Mouse (Mus musculus): Measurements from ENCODE around the gene Wwox. TPM values are rescaled to one million over a fixed set of nuclear protein-coding genes. Genes with fewer than 3 reads are reported as not detected.

Gene Wwox
- polyA plus RNA-seq, 1 experiment from 2014 or later: 11.6 TPM

DNA sequence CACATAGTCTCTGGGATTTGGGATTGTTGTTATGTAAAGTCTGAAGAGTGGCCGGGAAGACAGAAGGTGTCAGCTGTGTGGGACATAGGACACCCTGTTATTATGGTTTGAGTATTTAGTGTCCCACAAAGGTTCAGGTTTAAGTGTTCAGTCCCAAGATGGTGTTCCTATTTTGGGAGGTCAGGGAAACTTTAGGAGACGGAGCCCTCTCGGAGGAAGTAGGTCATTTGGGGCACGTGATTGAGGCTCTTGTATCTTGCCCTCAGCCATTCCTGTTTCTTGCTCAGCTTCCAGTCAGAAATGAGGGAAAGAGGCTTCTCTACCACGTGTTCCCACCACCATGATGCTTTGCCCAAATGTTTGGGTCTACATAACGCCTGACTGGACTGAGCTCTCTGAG is 524.8 kb downstream of the Wwox start:
- Histone ChIP-seq H3K9me3 (ENCODE audit: low read length) (no peaks in the 10 kb centered on the region), H3K4me2 (replicated peaks; ENCODE audit: low read depth, low read length) (no peak overlapping the region), H3K4me3 (ENCODE audit: low read depth, low read length) (no peak overlapping the region), H3K36me3 (ENCODE audit: insufficient read depth, low read length) (no peaks in the 10 kb centered on the region), H3K27ac (ENCODE audit: low read length) (no peak overlapping the region), H3K27me3 (replicated peaks; ENCODE audit: insufficient read depth, low read length) (no peaks in the 10 kb centered on the region), H3K9ac (replicated peaks; ENCODE audit: low read depth) (no peak overlapping the region), H3K4me1 (ENCODE audit: insufficient read depth, low read depth, low read length) (no peaks in the 10 kb centered on the region)
- 92% methylated on average over 6 of the region's 6 CpGs for WGBS
- DNase-seq (ENCODE audit: low spot score) (no peak), ATAC-seq (no peak)
- TF ChIP-seq CTCF (IDR thresholded peaks at IDR 0.05): no peak
- no peak for TF ChIP-seq EP300 (IDR thresholded peaks at IDR 0.05)

DNA sequence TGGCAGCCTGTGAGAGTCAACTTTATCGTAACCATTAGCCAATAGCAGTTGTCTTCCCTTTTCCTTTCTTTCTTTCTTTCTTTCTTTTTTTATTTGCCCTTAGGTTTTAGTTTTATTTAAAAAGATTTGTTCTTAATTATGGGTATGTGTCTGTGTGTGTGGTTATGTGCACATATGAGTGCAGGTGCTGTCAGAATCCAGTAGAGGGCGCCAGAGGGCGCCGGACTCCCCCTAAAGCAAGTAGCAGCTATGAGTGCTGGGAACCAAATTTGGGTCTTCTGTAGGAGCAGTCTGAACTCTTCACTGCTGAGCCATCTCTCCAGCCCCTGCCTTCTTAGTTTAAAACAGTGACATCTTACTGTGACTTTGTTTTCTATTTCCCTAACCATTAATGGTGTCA is 529.4 kb downstream of the Wwox start:
- H3K4me3 ChIP-seq (ENCODE audit: low read depth, low read length): no peak overlapping the region
- TF ChIP-seq EP300 (IDR thresholded peaks at IDR 0.05) (no peak), CTCF (IDR thresholded peaks at IDR 0.05) (peak; percentile 28)
- H3K4me1 ChIP-seq (ENCODE audit: insufficient read depth, low read depth, low read length): no peaks in the 10 kb centered on the region; the same call in 1 of the 2 replicates
- no peaks in the 10 kb centered on the region for H3K27me3 ChIP-seq (replicated peaks; ENCODE audit: insufficient read depth, low read length)
- H3K9ac ChIP-seq (replicated peaks; ENCODE audit: low read depth): no peak overlapping the region
- no peak for ATAC-seq
- no peak for DNase-seq (ENCODE audit: low spot score)
- no peak overlapping the region for H3K27ac ChIP-seq (ENCODE audit: low read length)
- WGBS: 85% methylated on average over 4 of the region's 4 CpGs
- H3K4me2 ChIP-seq (replicated peaks; ENCODE audit: low read depth, low read length): no peak overlapping the region
- no peaks in the 10 kb centered on the region for H3K36me3 ChIP-seq (ENCODE audit: insufficient read depth, low read length)
- H3K9me3 ChIP-seq (ENCODE audit: low read length): no peaks in the 10 kb centered on the region

DNA sequence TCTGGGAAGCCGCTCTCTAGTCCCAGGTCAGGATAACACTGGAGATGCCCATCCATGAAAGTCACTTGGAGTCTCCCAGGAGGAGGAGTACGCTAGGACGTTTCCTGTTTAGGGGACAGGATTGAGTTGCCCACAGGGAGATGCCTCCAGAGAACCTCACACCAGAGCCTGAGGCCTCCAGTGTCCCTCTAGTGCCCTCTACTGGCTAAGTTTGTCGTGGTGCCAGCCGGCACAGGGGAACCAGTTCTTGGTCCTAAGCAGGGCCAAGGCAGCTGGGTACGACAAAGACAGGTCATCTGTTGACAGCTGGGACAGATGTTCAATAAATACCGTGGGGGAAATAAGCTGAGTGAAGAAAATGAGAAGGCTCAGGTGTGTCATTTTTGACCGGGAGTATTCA is 531.9 kb downstream of the Wwox start:
- TF ChIP-seq EP300 (IDR thresholded peaks at IDR 0.05): no peak
- peak; percentile 97 for TF ChIP-seq CTCF (IDR thresholded peaks at IDR 0.05)

DNA sequence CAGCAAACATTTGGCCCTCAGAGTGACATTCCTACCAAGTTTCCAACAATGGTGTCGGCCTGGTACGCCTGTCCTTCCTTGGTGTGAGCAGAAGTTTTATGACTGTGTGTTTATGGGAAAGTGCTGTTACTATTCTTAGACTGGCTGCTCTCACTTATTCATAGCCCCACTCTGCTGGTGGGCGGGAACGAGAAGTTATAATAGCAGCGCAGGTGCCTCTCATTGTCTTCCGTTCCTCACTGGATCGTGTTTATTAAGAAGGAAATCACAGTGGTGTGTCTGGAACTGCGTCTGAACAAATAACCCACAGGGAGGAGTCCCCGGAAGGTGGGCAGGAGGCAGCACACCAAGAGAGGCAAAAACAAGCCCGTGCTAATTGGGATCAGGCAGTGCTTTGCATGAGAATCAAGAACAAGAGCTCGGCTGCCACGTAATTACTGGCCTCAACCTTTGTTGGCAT is 533.6 kb downstream of the Wwox start:
- 39% methylated on average over 12 of the region's 12 CpGs for WGBS
- H3K4me1 ChIP-seq (ENCODE audit: insufficient read depth, low read depth, low read length): no peaks in the 10 kb centered on the region; the same call in 1 of the 2 replicates
- H3K27ac ChIP-seq (ENCODE audit: low read length): no peak overlapping the region

More for the DNA sequence above, 531.9 kb downstream of the Wwox start:
- Histone ChIP-seq H3K4me3 (ENCODE audit: low read depth, low read length) (no peak overlapping the region), H3K9ac (replicated peaks; ENCODE audit: low read depth) (no peak overlapping the region), H3K36me3 (ENCODE audit: insufficient read depth, low read length) (no peaks in the 10 kb centered on the region), H3K4me2 (replicated peaks; ENCODE audit: low read depth, low read length) (no peak overlapping the region), H3K4me1 (ENCODE audit: insufficient read depth, low read depth, low read length) (no peaks in the 10 kb centered on the region; the same call in 1 of the 2 replicates), H3K9me3 (ENCODE audit: low read length) (no peaks in the 10 kb centered on the region), H3K27ac (ENCODE audit: low read length) (no peak overlapping the region), H3K27me3 (replicated peaks; ENCODE audit: insufficient read depth, low read length) (no peaks in the 10 kb centered on the region)
- ATAC-seq: peak; percentile 86
- 35% methylated on average over 8 of the region's 8 CpGs for WGBS
- DNase-seq (ENCODE audit: low spot score): peak; percentile 81

DNA sequence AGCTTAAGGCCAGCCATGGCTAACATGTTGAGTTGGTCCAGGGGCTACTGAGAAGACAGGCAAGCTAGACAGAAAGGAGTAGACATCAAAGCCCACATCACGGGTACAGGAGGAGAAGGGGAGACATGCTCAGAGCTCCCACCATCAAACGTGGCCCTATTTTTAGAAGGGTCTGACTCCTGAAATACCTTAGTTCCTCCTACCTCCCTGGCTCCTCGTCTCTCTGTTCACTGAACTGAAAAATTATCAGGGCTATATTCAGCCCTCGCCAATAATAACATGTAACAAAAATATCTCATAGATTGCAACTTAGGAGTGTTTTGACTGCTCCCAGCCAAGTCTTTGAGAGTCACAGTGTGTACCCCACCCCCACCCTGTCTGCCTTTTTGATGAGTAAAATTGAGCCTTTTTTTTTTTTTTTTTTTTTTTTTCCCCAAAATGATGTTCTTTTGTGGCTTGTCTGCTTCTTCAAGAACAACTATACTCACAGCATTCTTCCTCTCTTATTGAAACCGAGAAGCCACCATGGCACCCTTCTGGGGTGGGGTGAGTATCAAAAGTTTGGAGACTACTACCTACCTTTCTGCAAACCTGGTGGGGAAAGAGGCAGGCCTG is 535.0 kb downstream of the Wwox start:
- WGBS: 68% methylated on average over 5 of the region's 5 CpGs
- TF ChIP-seq EP300 (IDR thresholded peaks at IDR 0.05): no peak
- TF ChIP-seq CTCF (IDR thresholded peaks at IDR 0.05): no peak
- no peak overlapping the region for H3K4me3 ChIP-seq (ENCODE audit: low read depth, low read length)
- DNase-seq (ENCODE audit: low spot score): no peak
- no peak overlapping the region for H3K27ac ChIP-seq (ENCODE audit: low read length)
- H3K27me3 ChIP-seq (replicated peaks; ENCODE audit: insufficient read depth, low read length): no peaks in the 10 kb centered on the region
- no peaks in the 10 kb centered on the region; the same call in 1 of the 2 replicates for H3K4me1 ChIP-seq (ENCODE audit: insufficient read depth, low read depth, low read length)
- no peak for ATAC-seq
- no peak overlapping the region for H3K4me2 ChIP-seq (replicated peaks; ENCODE audit: low read depth, low read length)
- no peak overlapping the region for H3K9ac ChIP-seq (replicated peaks; ENCODE audit: low read depth)
- no peaks in the 10 kb centered on the region for H3K9me3 ChIP-seq (ENCODE audit: low read length)
- no peaks in the 10 kb centered on the region for H3K36me3 ChIP-seq (ENCODE audit: insufficient read depth, low read length)

More for the DNA sequence above, 533.6 kb downstream of the Wwox start:
- no peaks in the 10 kb centered on the region for H3K9me3 ChIP-seq (ENCODE audit: low read length)
- no peak overlapping the region for H3K9ac ChIP-seq (replicated peaks; ENCODE audit: low read depth)
- H3K27me3 ChIP-seq (replicated peaks; ENCODE audit: insufficient read depth, low read length): no peaks in the 10 kb centered on the region
- no peak for TF ChIP-seq EP300 (IDR thresholded peaks at IDR 0.05)
- no peak for TF ChIP-seq CTCF (IDR thresholded peaks at IDR 0.05)
- H3K4me2 ChIP-seq (replicated peaks; ENCODE audit: low read depth, low read length): no peak overlapping the region
- no peak overlapping the region for H3K4me3 ChIP-seq (ENCODE audit: low read depth, low read length)
- ATAC-seq (no peak), DNase-seq (ENCODE audit: low spot score) (peak; percentile 38)
- H3K36me3 ChIP-seq (ENCODE audit: insufficient read depth, low read length): no peaks in the 10 kb centered on the region

DNA sequence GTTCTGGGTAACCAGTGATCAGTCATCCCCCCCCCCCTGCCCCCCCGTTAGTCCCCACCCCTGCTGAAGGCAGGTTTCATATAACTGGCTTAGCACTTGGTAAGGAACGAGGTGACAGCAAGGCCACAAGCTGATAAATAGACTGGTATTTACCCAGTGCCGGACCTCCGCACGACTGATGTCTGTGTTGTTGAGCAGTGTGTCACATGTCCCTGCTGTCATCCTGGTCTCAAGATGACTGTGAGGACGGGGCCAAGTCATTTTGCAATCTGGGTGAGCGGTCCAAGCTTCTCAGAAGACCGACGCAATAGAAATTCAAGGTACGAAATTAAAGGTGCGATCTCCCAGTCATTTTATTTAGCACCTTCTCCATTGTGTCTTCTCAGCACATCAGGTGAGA is 538.3 kb downstream of the Wwox start:
- Histone ChIP-seq H3K4me1 (ENCODE audit: insufficient read depth, low read depth, low read length) (no peaks in the 10 kb centered on the region; the same call in 1 of the 2 replicates), H3K36me3 (ENCODE audit: insufficient read depth, low read length) (no peaks in the 10 kb centered on the region), H3K9me3 (ENCODE audit: low read length) (no peaks in the 10 kb centered on the region), H3K27me3 (replicated peaks; ENCODE audit: insufficient read depth, low read length) (no peaks in the 10 kb centered on the region), H3K4me2 (replicated peaks; ENCODE audit: low read depth, low read length) (no peak overlapping the region), H3K9ac (replicated peaks; ENCODE audit: low read depth) (no peak overlapping the region), H3K4me3 (ENCODE audit: low read depth, low read length) (no peak overlapping the region), H3K27ac (ENCODE audit: low read length) (no peak overlapping the region)
- ATAC-seq (no peak; the same call in 1 of the 2 replicates), DNase-seq (ENCODE audit: low spot score) (peak; percentile 18)
- TF ChIP-seq EP300 (IDR thresholded peaks at IDR 0.05) (no peak), CTCF (IDR thresholded peaks at IDR 0.05) (no peak)
- WGBS: 51% methylated on average over 11 of the region's 11 CpGs

Data from lung, postnatal 0 days (tissue).